Mouse (Mus musculus) midbrain, postnatal 0 days (tissue): Measurements from ENCODE around the gene Glod5. TPM values are rescaled to one million over a fixed set of nuclear protein-coding genes. Genes with fewer than 3 reads are reported as not detected.

Source experiments
- ATAC-seq: fragments of 200-750 bp; cut with Nextera tagmentation; 2 replicates; pipeline ENCODE4 v1.8.0; 2017; ENCODE audit warnings: moderate number of reproducible peaks, mild to moderate bottlenecking, moderate TSS enrichment, moderate library complexity; ENCODE audit not compliant: low FRiP score
- DNase-seq: peaks from one replicate; pipeline ENCODE4 v3.0.0-alpha.2; 2015; ENCODE audit warnings: low spot score
- H3K27ac ChIP-seq: fragments of 300-500 bp; sonication (generic); 2 replicates; pipeline ENCODE4 v1.5.1; 2014; ENCODE audit warnings: low read depth, mild to moderate bottlenecking, low read length, mixed read lengths
- H3K27me3 ChIP-seq: fragments of 300-500 bp; sonication (generic); 2 replicates; pipeline ENCODE4 v1.6.1; 2014; ENCODE audit warnings: low read length, control low read depth, mixed read lengths; ENCODE audit not compliant: insufficient read depth
- H3K36me3 ChIP-seq: fragments of 300-500 bp; sonication (generic); 2 replicates; pipeline ENCODE4 v1.6.1; 2014; ENCODE audit warnings: low read length, control low read depth, mixed read lengths; ENCODE audit not compliant: insufficient read depth
- H3K4me1 ChIP-seq: fragments of 300-500 bp; sonication (generic); 2 replicates; pipeline ENCODE4 v1.6.1; 2014; ENCODE audit warnings: mild to moderate bottlenecking, control low read depth, antibody characterized with exemption, low read length, mixed read lengths; ENCODE audit not compliant: insufficient read depth
- H3K4me2 ChIP-seq: fragments of 300-500 bp; sonication (generic); 2 replicates; pipeline ENCODE4 v1.6.1; 2014; ENCODE audit warnings: low read depth, mild to moderate bottlenecking, low read length, mixed read lengths; ENCODE audit not compliant: poor library complexity, severe bottlenecking
- H3K4me3 ChIP-seq: fragments of 300-500 bp; sonication (generic); 2 replicates; pipeline ENCODE4 v1.5.1; 2014; ENCODE audit warnings: low read depth, mild to moderate bottlenecking, low read length, moderate library complexity
- H3K9ac ChIP-seq: fragments of 300-500 bp; sonication (generic); replicated peaks from 2 replicates; pipeline ENCODE4 v1.6.1; 2014; ENCODE audit warnings: mild to moderate bottlenecking, low read length, moderate library complexity, mixed read lengths; ENCODE audit not compliant: poor library complexity, severe bottlenecking
- H3K9me3 ChIP-seq: fragments of 300-500 bp; sonication (generic); 2 replicates; pipeline ENCODE4 v1.6.1; 2016; ENCODE audit warnings: low read length, control low read depth
- CTCF ChIP-seq: IDR thresholded peaks from 2 replicates; pipeline ENCODE4 v1.5.1; 2016; ENCODE audit warnings: antibody characterized with exemption, mild to moderate bottlenecking
- WGBS: fragments of 180-500 bp; shearing (Covaris S2); extraction: QIAGEN DNeasy Blood & Tissue Kit; methylation state at CpG from one replicate; pipeline ENCODE4 v1.1.7; 2014; 5-methylcytosine and 5-hydroxymethylcytosine counted together
- polyA plus RNA-seq: library from polyadenylated mRNA; unstranded; fragments of >200 nt; fragmentation: Nextera tagmentation; extraction: Ambion mirVana; gene quantifications from 2 replicates; pipeline ENCODE4 v1.2.1, GENCODE M21; 2015
- total RNA-seq: library from RNA; depleted of rRNA; stranded (reverse); fragments of >200 nt; gene quantifications from 2 replicates; pipeline ENCODE4 v1.2.3, GENCODE M21; 2014; rRNA removed

Gene Glod5
- total and polyA plus RNA-seq, 2 experiments from 2014 or later, result 0.81 to 2.4 TPM

GRCm38 (mm10) chrX:7963829-7964626 is 54.3 kb downstream of the Glod5 start:
- no peaks in the 10 kb centered on the region for H3K9me3 ChIP-seq
- H3K4me3 ChIP-seq, result no peak overlapping the region
- no peak overlapping the region for H3K9ac ChIP-seq
- H3K36me3 ChIP-seq, result no peaks in the 10 kb centered on the region
- WGBS, result 85% methylated on average over 7 of the region's 7 CpGs
- no peaks in the 10 kb centered on the region for H3K27me3 ChIP-seq
- no peaks in the 10 kb centered on the region for H3K4me1 ChIP-seq
- no peak for TF ChIP-seq CTCF
- DNase-seq (no peak), ATAC-seq (no peak)
- H3K27ac ChIP-seq, result no peak overlapping the region
- no peak overlapping the region for H3K4me2 ChIP-seq

- Histone ChIP-seq H3K9me3 (no peaks in the 10 kb centered on the region), H3K27me3 (no peaks in the 10 kb centered on the region), H3K4me2 (no peak overlapping the region), H3K36me3 (no peaks in the 10 kb centered on the region), H3K4me3 (no peak overlapping the region), H3K4me1 (no peaks in the 10 kb centered on the region), H3K27ac (no peak overlapping the region), H3K9ac (no peak overlapping the region)
- DNase-seq (no peak), ATAC-seq (no peak)
- TF ChIP-seq CTCF, result no peak
- WGBS, result 92% methylated on average over 9 of the region's 9 CpGs
These were observed 59.4 kb downstream of the Glod5 start for GRCm38 (mm10) chrX:7958868-7959267.

Other genes starting within 250 kb of the Glod5 start
- gene Gripap1, start 228.7 kb downstream of the Glod5 start, total RNA-seq, result 27.2 and 36.3 TPM in 2 replicates
- 63.9 and 68.4 TPM in 2 replicates for gene Gripap1, start 228.7 kb downstream of the Glod5 start, polyA plus RNA-seq
- 3.1 and 5.2 TPM in 2 replicates for gene Kcnd1, start 196.2 kb downstream of the Glod5 start, total RNA-seq
- 4.6 and 5.3 TPM in 2 replicates for gene Kcnd1, start 196.2 kb downstream of the Glod5 start, polyA plus RNA-seq
- gene Otud5, start 177.1 kb downstream of the Glod5 start, total RNA-seq, result 61.2 and 68.3 TPM in 2 replicates
- gene Otud5, start 177.1 kb downstream of the Glod5 start, polyA plus RNA-seq, result 37.0 and 39.6 TPM in 2 replicates
- 12.7 and 17.4 TPM in 2 replicates for gene Pim2, start 140.2 kb downstream of the Glod5 start, total RNA-seq
- 20.4 and 20.9 TPM in 2 replicates for gene Pim2, start 140.2 kb downstream of the Glod5 start, polyA plus RNA-seq
- gene Slc35a2, start 134.5 kb downstream of the Glod5 start, total RNA-seq, result 50.2 and 67.0 TPM in 2 replicates
- gene Slc35a2, start 134.5 kb downstream of the Glod5 start, polyA plus RNA-seq, result 42.9 and 46.2 TPM in 2 replicates
- gene Pqbp1, start 119.2 kb downstream of the Glod5 start, total RNA-seq, result 136 and 143 TPM in 2 replicates
- gene Pqbp1, start 119.2 kb downstream of the Glod5 start, polyA plus RNA-seq, result 232 and 234 TPM in 2 replicates
- 42.6 and 43.4 TPM in 2 replicates for gene Timm17b, start 119.1 kb downstream of the Glod5 start, total RNA-seq
- 141 and 145 TPM in 2 replicates for gene Timm17b, start 119.1 kb downstream of the Glod5 start, polyA plus RNA-seq
- not detected in 2 replicates for gene Gm10491, start 110.7 kb downstream of the Glod5 start, total RNA-seq
- gene Gm10491, start 110.7 kb downstream of the Glod5 start, polyA plus RNA-seq, result not detected in 2 replicates
- gene Gm10490, start 109.0 kb downstream of the Glod5 start, total RNA-seq, result not detected in 2 replicates
- gene Gm10490, start 109.0 kb downstream of the Glod5 start, polyA plus RNA-seq, result not detected in 2 replicates
- gene Pcsk1n, start 98.7 kb downstream of the Glod5 start, total RNA-seq, result 111 and 161 TPM in 2 replicates
- 534 and 561 TPM in 2 replicates for gene Pcsk1n, start 98.7 kb downstream of the Glod5 start, polyA plus RNA-seq
- gene Eras, start 89.9 kb downstream of the Glod5 start, total RNA-seq, result not detected in 2 replicates
- not detected in 2 replicates for gene Eras, start 89.9 kb downstream of the Glod5 start, polyA plus RNA-seq
- gene Hdac6, start 70.6 kb downstream of the Glod5 start, total RNA-seq, result 103 and 111 TPM in 2 replicates
- gene Hdac6, start 70.6 kb downstream of the Glod5 start, polyA plus RNA-seq, result 65.5 and 68.3 TPM in 2 replicates
- not detected in 2 replicates for gene Gata1, start 40.4 kb downstream of the Glod5 start, total RNA-seq
- gene Gata1, start 40.4 kb downstream of the Glod5 start, polyA plus RNA-seq, result not detected in 2 replicates
- gene Suv39h1, start 56.3 kb upstream of the Glod5 start, total RNA-seq, result 32.0 and 45.0 TPM in 2 replicates
- gene Suv39h1, start 56.3 kb upstream of the Glod5 start, polyA plus RNA-seq, result 34.8 and 35.4 TPM in 2 replicates
- 0.52 and 0.60 TPM in 2 replicates for gene Was, start 72.0 kb upstream of the Glod5 start, total RNA-seq
- gene Was, start 72.0 kb upstream of the Glod5 start, polyA plus RNA-seq, result 0.15 and 0.30 TPM in 2 replicates
- gene Wdr13, start 114.4 kb upstream of the Glod5 start, total RNA-seq, result 324 and 337 TPM in 2 replicates
- 59.9 and 60.4 TPM in 2 replicates for gene Wdr13, start 114.4 kb upstream of the Glod5 start, polyA plus RNA-seq
- gene Rbm3, start 127.4 kb upstream of the Glod5 start, total RNA-seq, result 371 and 394 TPM in 2 replicates
- 429 and 432 TPM in 2 replicates for gene Rbm3, start 127.4 kb upstream of the Glod5 start, polyA plus RNA-seq
- gene Tbc1d25, start 157.7 kb upstream of the Glod5 start, total RNA-seq, result 21.2 and 24.7 TPM in 2 replicates
- 17.6 and 20.7 TPM in 2 replicates for gene Tbc1d25, start 157.7 kb upstream of the Glod5 start, polyA plus RNA-seq
- 24.7 and 26.6 TPM in 2 replicates for gene Ebp, start 175.0 kb upstream of the Glod5 start, total RNA-seq
- gene Ebp, start 175.0 kb upstream of the Glod5 start, polyA plus RNA-seq, result 22.9 and 26.9 TPM in 2 replicates
- 59.9 and 68.0 TPM in 2 replicates for gene Porcn, start 188.0 kb upstream of the Glod5 start, total RNA-seq
- 42.3 and 44.4 TPM in 2 replicates for gene Porcn, start 188.0 kb upstream of the Glod5 start, polyA plus RNA-seq
- 39.6 and 39.9 TPM in 2 replicates for gene Ftsj1, start 233.9 kb upstream of the Glod5 start, total RNA-seq
- 35.4 and 39.9 TPM in 2 replicates for gene Ftsj1, start 233.9 kb upstream of the Glod5 start, polyA plus RNA-seq